Mouse (Mus musculus) midbrain, embryonic 14.5 days (tissue): Measurements from ENCODE around the gene Hs6st1. TPM values are rescaled to one million over a fixed set of nuclear protein-coding genes. Genes with fewer than 3 reads are reported as not detected.
"Not testable (repeated sequence)": the region's sequence is repeated elsewhere in the genome, so short reads cannot be mapped to it uniquely, and the experiment has no call there.

Experiments used
- ATAC-seq: fragments of 200-750 bp; cut with Nextera tagmentation; 2 replicates; pipeline ENCODE4 v1.8.0; 2017; ENCODE audit warnings: moderate number of reproducible peaks, moderate library complexity; ENCODE audit not compliant: low FRiP score, low TSS enrichment
- DNase-seq: peaks from one replicate; pipeline ENCODE4 v3.0.0-alpha.2; 2015
- H3K27ac ChIP-seq: fragments of 300-500 bp; sonication (generic); replicated peaks from 2 replicates; pipeline ENCODE4 v1.5.1; 2014; ENCODE audit warnings: mild to moderate bottlenecking, low read depth, low read length, moderate library complexity
- H3K27me3 ChIP-seq: fragments of 300-500 bp; sonication (generic); 2 replicates; pipeline ENCODE4 v1.6.1; 2014; ENCODE audit warnings: low read length, control low read depth, mixed read lengths; ENCODE audit not compliant: control insufficient read depth, insufficient read depth
- H3K36me3 ChIP-seq: fragments of 300-500 bp; sonication (generic); 2 replicates; pipeline ENCODE4 v1.6.1; 2014; ENCODE audit warnings: low read length, control low read depth; ENCODE audit not compliant: control insufficient read depth, insufficient read depth
- H3K4me1 ChIP-seq: fragments of 300-500 bp; sonication (generic); 2 replicates; pipeline ENCODE4 v1.6.1; 2014; ENCODE audit warnings: mild to moderate bottlenecking, antibody characterized with exemption, low read length, control low read depth; ENCODE audit not compliant: control insufficient read depth, insufficient read depth
- H3K4me2 ChIP-seq: fragments of 300-500 bp; sonication (generic); 2 replicates; pipeline ENCODE4 v1.6.1; 2014; ENCODE audit warnings: mild to moderate bottlenecking, low read length, moderate library complexity
- H3K4me3 ChIP-seq: fragments of 300-500 bp; sonication (generic); replicated peaks from 2 replicates; pipeline ENCODE4 v1.5.1; 2014; ENCODE audit warnings: low read depth, low read length
- H3K9ac ChIP-seq: fragments of 300-500 bp; sonication (generic); replicated peaks from 2 replicates; pipeline ENCODE4 v1.6.1; 2014; ENCODE audit warnings: mild to moderate bottlenecking, low read length, moderate library complexity
- H3K9me3 ChIP-seq: fragments of 300-500 bp; sonication (generic); 2 replicates; pipeline ENCODE4 v1.6.1; 2016; ENCODE audit warnings: low read length, control low read depth, mixed read lengths; ENCODE audit not compliant: control insufficient read depth
- WGBS: fragments of 180-500 bp; shearing (Covaris S2); extraction: QIAGEN DNeasy Blood & Tissue Kit; methylation state at CpG from one replicate; pipeline ENCODE4 v1.1.7; 2014; 5-methylcytosine and 5-hydroxymethylcytosine counted together
- polyA plus RNA-seq: library from polyadenylated mRNA; unstranded; fragments of >200 nt; fragmentation: Nextera tagmentation; extraction: Ambion mirVana; gene quantifications from 2 replicates; pipeline ENCODE4 v1.2.1, GENCODE M21; 2014

Gene Hs6st1
- 18.2 and 18.5 TPM in 2 replicates for polyA plus RNA-seq

DNA sequence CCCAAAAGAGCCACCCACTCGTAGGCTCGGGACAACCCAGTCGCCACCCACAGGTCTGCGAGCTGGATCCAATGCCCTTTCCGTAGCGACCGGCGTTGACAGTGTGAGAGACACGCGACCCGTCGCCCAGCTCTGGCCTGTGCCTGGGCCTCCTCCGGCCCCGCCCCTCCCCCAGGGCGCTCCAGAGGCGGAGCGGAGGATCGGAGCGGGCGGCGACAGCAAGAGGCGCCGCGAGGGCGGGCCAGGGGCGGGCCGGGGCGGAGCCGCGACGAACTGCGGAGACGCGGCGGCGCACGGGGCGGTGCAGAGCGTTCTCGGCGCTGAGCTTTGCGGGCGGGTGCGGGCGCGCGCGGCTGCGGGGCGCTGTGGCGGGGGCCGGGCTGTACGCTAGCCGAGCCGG lies at the start of gene Hs6st1:
TSS of gene Hs6st1 (plus strand) at position 325 of the 400 bp plus-strand sequence.
- ATAC-seq (peak; percentile 93), DNase-seq (peak; percentile 98)
- WGBS, result under 1% methylated on average over 54 of the region's 55 CpGs
- Histone ChIP-seq H3K36me3 (no peaks in the 10 kb centered on the region), H3K4me2 (peak within 1 kb of the TSS; percentile 96), H3K9ac (peak within 1 kb of the TSS; percentile 80), H3K27ac (peak within 1 kb of the TSS; percentile 87), H3K9me3 (no peaks in the 10 kb centered on the region), H3K4me3 (peak within 1 kb of the TSS; percentile 87), H3K27me3 (no peaks in the 10 kb centered on the region), H3K4me1 (peaks cover 52% of the 10 kb centered on the region)

DNA sequence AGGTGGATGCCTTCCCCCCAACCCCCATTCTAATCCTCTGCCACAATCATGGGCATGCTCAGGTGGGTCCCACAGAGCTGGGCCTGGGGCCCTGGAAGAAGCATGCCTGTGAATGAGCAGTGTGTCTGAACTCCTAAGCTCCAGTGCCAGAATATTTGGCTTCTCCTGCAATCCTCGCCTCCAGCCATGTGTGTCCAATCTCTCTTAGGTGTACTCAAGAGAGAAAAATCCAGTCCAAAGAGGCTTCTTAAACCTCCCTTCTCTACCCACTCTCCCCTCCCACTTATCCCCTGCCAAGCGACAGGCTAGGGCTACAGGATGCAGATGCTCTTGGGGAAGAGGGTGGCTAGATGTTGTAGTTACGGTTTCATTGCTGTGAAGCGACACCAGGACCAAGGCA lies 49.6 kb upstream of the Hs6st1 start:
- Histone ChIP-seq H3K4me3 (no peak overlapping the region), H3K4me1 (no peaks in the 10 kb centered on the region), H3K36me3 (no peaks in the 10 kb centered on the region), H3K27me3 (no peaks in the 10 kb centered on the region), H3K9me3 (no peaks in the 10 kb centered on the region), H3K27ac (no peak overlapping the region), H3K4me2 (no peak overlapping the region), H3K9ac (no peak overlapping the region)
- DNase-seq (no peak), ATAC-seq (no peak)
- 75% methylated on average over 4 of the region's 4 CpGs for WGBS

DNA sequence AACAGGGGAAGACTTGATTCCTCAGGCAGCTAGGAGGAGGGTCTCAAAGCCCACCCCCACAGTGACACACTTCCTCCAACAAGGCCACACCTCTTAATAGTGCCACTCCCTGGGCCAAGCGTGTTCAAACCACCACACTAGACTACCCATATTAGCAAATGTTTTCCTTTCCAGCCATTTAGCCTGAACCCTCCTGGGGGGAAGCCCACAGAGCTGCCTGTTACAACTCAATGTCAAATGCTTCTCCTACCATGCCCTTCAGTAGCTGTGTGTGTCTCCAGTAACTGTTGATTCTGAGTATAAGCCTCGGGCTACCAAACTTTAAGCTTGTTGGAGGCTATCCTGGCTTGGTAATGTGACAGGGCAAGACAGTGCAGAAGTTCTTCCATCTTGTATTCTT lies 49.0 kb upstream of the Hs6st1 start:
- H3K4me2 ChIP-seq, result no peak overlapping the region
- no peak overlapping the region for H3K27ac ChIP-seq
- H3K4me1 ChIP-seq, result no peaks in the 10 kb centered on the region
- no peaks in the 10 kb centered on the region for H3K9me3 ChIP-seq
- DNase-seq (no peak), ATAC-seq (no peak)
- H3K4me3 ChIP-seq, result no peak overlapping the region
- H3K9ac ChIP-seq, result no peak overlapping the region
- 95% methylated on average over 2 of the region's 2 CpGs for WGBS
- H3K36me3 ChIP-seq, result no peaks in the 10 kb centered on the region
- no peaks in the 10 kb centered on the region for H3K27me3 ChIP-seq

DNA sequence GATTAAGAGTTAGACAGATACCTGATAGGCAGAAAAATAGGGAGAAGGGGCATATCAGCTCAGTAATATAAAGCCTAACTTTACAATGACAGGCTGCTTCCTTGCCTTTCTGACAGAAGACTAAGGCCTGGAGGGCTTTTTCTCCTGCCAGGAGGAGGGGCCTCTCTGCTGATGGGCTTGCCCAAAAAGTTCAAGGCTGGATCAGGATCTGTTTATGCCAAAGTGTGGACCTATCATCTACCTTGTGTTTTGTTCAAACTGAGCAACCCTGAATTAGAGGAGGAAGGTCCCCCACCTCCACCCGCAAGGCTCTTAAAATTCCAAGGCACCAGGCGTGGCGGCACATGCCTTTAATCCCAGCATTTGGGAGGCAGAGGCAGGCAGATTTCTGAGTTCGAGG lies 47.9 kb upstream of the Hs6st1 start:
- Histone ChIP-seq H3K9ac (no peak overlapping the region), H3K4me1 (no peaks in the 10 kb centered on the region), H3K4me3 (no peak overlapping the region), H3K27ac (no peak overlapping the region), H3K9me3 (no peaks in the 10 kb centered on the region), H3K4me2 (no peak overlapping the region), H3K36me3 (no peaks in the 10 kb centered on the region), H3K27me3 (no peaks in the 10 kb centered on the region)
- ATAC-seq (no peak), DNase-seq (no peak)
- 94% methylated on average over 4 of the region's 4 CpGs for whole genome bisulfite sequencing

DNA sequence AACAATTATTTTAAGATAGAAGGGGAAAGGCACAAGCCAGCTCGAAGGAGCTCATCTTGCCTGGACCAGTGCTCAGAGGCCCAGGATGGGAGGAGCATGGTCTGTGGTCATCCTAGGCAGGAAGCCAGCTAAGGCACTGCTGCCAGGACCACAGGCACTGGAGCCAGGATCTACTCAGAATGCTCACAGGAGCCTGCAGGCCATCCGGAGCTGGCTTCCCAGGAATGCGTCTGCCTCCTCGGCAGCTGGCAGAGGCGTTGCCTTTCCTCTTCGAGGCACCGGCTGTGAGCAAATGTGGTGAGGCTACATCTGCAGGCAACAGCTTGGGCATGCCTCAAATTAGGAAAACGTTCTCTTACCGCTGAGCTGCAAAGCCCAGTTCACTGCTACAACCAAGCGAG lies 37.8 kb upstream of the Hs6st1 start:
- 73% methylated on average over 10 of the region's 10 CpGs for WGBS

DNA sequence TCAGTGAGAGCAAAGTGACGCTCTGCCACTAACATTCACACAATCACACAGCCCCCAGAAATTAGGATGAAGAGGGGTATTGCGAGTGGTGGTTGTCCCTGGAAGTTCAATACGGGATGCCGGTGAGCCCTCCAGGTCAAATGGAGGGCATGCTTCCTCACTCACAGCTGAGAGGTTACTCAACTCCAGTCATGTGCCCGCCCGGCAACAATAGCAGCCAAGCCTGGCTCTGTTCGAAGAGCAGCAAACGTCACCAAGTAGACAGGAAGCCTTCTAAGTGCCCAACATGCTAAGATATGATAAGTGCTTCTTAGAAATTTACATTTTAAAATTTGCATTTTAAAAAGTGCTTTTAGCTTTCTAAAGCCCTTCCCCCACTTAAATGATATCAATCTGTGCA lies 29.4 kb upstream of the Hs6st1 start:
- Histone ChIP-seq H3K4me1 (no peaks in the 10 kb centered on the region), H3K36me3 (no peaks in the 10 kb centered on the region), H3K4me2 (no peak overlapping the region), H3K4me3 (no peak overlapping the region), H3K9me3 (no peaks in the 10 kb centered on the region; the same call in 1 of the 2 replicates), H3K9ac (no peak overlapping the region), H3K27me3 (no peaks in the 10 kb centered on the region), H3K27ac (no peak overlapping the region)
- DNase-seq (no peak), ATAC-seq (no peak)
- 94% methylated on average over 8 of the region's 8 CpGs for WGBS

More for the DNA sequence above, 37.8 kb upstream of the Hs6st1 start:
- Histone ChIP-seq H3K4me1 (no peaks in the 10 kb centered on the region), H3K4me2 (no peak overlapping the region), H3K9ac (no peak overlapping the region), H3K4me3 (no peak overlapping the region), H3K27me3 (no peaks in the 10 kb centered on the region), H3K27ac (no peak overlapping the region), H3K9me3 (no peaks in the 10 kb centered on the region), H3K36me3 (no peaks in the 10 kb centered on the region)
- DNase-seq (peak; percentile 21), ATAC-seq (no peak)

DNA sequence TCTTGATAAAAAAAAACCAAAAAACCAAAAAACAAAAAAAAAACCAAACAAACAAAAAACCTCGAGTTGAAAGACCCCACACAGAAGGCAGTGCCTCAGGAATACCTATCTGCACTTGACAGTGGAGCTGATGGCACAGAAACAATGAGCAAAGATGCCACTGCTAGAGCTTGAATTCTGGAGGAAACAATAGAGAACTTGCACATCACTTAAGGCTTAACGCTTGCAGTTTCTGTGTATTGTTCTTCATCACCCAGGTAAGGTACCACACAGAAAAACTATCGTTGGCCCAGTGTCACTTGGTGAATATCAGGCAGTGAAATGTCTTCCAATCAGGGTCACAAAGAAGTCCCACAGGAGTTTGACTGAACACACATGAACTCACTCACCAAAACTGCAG lies 26.1 kb upstream of the Hs6st1 start:
- H3K27me3 ChIP-seq, result no peaks in the 10 kb centered on the region
- H3K27ac ChIP-seq, result no peak overlapping the region
- H3K4me2 ChIP-seq, result no peak overlapping the region
- no peaks in the 10 kb centered on the region for H3K36me3 ChIP-seq
- ATAC-seq (no peak), DNase-seq (no peak)
- H3K9me3 ChIP-seq, result peaks cover 4% of the 10 kb centered on the region; the same call in 1 of the 2 replicates
- no peak overlapping the region for H3K4me3 ChIP-seq
- WGBS, result 82% methylated on average over 3 of the region's 3 CpGs
- no peaks in the 10 kb centered on the region for H3K4me1 ChIP-seq
- no peak overlapping the region for H3K9ac ChIP-seq

DNA sequence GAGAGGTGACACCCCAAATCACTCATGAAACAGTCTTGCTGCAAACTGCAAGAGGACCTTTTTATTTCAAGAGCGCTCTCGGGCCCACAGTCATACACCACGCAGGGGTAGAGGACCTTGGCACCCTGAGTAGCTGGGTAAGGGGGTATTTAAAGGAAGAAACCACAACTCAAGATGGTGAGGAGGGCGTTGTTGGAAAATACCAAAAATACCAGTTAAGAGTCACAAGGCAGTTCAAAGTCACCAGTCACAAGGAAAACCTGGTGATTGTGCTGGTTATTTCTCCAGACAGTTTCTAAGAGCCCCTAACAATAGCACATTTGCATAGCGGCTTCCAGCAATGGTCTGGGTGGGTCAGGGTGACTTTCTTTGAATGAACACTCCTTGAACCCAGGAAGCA lies 24.4 kb upstream of the Hs6st1 start:
- ATAC-seq, H3K9ac ChIP-seq, H3K4me2 ChIP-seq, H3K27me3 ChIP-seq, H3K9me3 ChIP-seq, H3K4me3 ChIP-seq, H3K4me1 ChIP-seq, DNase-seq, H3K27ac ChIP-seq, H3K36me3 ChIP-seq: not testable (repeated sequence)
- 97% methylated on average over 5 of the region's 5 CpGs for WGBS

DNA sequence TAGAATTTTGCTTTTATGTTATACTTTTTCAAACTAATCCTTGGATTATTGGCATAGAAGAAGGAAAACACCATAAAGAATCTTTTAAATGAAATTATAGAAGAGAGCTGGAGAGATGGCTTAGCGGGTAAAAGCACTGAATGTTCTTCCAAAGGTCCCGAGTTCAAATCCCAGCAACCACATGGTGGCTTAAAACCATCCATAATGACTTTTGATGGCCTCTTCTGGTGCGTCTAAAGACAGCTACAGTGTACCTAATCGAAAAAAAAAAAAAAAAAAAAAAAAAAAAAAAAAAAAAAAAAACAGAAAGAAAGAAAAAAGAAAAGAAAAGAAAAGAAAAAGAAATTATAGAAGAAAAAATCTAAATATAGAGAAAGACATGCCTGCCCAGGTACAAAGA lies 23.9 kb upstream of the Hs6st1 start:
- no peak for ATAC-seq
- Histone ChIP-seq H3K4me1 (no peaks in the 10 kb centered on the region), H3K36me3 (no peaks in the 10 kb centered on the region), H3K27ac (no peak overlapping the region), H3K9me3 (peaks cover 4% of the 10 kb centered on the region; the same call in 1 of the 2 replicates), H3K27me3 (no peaks in the 10 kb centered on the region), H3K4me3 (no peak overlapping the region), H3K4me2 (no peak overlapping the region), H3K9ac (no peak overlapping the region)
- DNase-seq, result no peak
- 90% methylated on average over 4 of the region's 4 CpGs for WGBS
